Mouse (Mus musculus) cerebral cortex, adult 2 months (tissue): ENCODE measurements around the gene Crybb1.

Experiments
- WGBS: fragments of 180-500 bp; shearing (Covaris S2); methylation state at CpG from one replicate; pipeline ENCODE4 v1.1.7; 2018; 5-methylcytosine and 5-hydroxymethylcytosine counted together

Crybb1 gene

GRCm38 (mm10) chr5:112266011-112266777, 10.6 kb downstream of the Crybb1 start:
- WGBS: 75% methylated on average over 9 of the region's 9 CpGs

GRCm38 (mm10) chr5:112270764-112271541, 15.3 kb downstream of the Crybb1 start:
- 34% methylated on average over 24 of the region's 24 CpGs for WGBS

- WGBS: 86% methylated on average over 2 of the region's 2 CpGs
Observed at GRCm38 (mm10) chr5:112272934-112273333, 17.3 kb downstream of the Crybb1 start.

DNA sequence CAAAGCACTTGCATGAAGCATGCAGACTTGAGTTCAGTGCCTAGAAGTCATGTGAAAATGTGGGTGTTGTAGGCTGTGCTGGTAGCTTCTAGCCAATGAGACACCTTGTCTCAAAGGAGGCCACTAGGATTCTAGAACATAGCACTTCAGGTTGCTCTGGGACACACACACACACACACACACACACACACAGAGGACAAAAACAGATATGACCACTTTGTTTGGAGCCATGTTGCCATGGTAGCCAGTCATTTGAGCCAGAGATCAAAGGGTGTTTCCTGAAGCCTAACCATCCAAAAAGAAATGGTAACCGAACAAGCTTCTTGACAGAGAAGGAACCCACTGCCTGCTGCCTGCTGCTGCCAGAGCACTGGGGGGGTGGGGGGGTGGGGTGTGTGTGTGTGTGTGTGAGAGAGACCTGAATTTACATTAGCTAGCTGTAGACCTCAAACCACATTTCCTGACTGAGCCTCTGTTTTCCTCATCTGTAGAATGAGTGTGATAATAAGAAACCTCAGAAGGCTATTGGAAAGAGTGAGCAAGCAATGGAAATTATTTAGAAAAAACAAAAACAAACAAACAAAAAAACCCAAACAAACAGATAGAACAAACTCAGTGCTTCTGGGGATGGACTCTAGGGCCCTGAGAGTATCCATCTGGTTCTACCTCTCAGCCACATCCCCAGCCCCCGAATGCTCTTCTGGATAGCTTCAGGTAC, 18.3 kb downstream of the Crybb1 start:
- 70% methylated on average over 2 of the region's 2 CpGs for WGBS

- WGBS: 46% methylated on average over 4 of the region's 4 CpGs
Observed at GRCm38 (mm10) chr5:112275021-112275804, 19.6 kb downstream of the Crybb1 start.

DNA sequence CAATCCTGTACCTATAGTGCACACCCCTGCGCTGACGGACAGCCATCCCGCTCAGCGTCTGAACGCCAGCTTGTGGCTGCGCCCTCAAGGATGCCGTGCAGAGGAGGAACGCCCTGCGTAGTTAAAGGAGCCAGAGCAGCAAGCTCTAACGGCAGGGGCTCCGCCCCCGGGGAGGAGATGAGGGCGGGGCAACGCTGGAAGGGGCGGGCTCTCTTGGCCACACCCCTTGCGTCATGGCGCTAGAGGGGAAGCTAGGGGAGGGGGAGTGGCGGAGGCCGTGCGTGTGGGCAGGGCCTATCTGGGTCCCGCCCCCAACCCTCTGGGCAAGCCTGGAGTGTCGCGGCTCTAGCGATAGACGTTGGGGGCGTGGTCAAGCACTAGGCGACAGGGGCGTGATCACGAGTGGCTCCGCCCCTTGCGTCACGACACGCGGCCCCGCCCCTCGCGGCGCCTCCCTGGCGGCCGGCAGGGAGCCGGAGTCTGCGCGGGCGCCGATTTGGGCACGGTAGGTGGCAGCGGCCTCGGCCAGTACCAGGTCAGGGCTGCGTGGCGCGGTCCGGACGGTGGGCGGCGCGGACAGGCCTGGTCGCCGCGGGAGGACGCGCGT, 20.8 kb downstream of the Crybb1 start, which contains the start of gene Tpst2:
Tpst2 (plus strand) TSS at position 425 of the 607 bp plus-strand sequence.
- under 1% methylated on average over 62 of the region's 62 CpGs for WGBS

DNA sequence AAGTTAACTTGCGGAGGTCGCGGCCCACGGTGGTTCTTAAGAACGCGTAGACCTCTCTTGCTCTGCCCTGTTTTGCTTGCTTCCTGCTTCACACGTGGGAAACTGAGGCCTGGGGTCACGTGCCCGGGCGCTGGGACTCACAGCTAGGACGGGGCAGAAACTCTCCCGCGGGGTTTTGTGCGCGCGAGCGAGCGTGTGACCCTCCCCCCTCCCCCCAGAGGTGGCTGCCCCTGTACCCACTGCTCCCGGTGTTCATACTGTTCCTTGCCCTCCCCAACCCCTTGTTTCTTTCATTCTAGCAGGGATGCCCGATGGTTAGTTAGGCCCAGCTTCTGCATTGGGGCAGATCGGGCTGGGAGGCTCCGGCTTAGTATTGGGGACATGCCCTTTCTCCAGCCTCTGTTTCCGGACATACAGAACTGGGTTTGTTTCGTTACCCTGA, 21.3 kb downstream of the Crybb1 start:
- under 1% methylated on average over 24 of the region's 24 CpGs for WGBS

DNA sequence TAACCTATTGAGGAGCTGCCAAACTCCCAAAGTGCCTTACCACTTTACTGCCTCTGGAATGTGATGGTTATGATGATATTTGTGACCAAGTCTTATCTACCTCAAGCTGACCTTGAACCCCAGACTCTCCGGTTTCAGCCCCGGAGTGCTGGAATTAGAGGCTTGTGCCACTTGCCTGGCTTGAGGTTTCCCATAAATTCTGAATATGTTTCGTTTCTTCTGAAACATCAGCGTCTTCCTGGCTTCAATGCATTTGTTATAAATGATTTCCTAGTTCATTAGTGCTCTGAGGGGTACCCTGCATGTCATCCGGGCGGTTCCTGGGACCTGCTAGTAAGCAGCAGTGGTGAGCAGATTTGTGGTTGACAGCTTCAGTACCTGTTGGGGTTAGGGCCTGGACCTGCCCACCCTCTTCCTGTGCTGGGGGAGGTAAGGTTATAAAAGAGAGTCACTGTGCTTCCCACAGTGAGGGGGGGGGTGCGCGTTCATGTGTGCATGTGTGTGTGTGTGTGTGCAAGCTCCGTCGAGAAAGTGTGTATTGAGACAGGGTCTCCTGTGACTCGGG, 22.4 kb downstream of the Crybb1 start:
- 79% methylated on average over 11 of the region's 11 CpGs for WGBS

DNA sequence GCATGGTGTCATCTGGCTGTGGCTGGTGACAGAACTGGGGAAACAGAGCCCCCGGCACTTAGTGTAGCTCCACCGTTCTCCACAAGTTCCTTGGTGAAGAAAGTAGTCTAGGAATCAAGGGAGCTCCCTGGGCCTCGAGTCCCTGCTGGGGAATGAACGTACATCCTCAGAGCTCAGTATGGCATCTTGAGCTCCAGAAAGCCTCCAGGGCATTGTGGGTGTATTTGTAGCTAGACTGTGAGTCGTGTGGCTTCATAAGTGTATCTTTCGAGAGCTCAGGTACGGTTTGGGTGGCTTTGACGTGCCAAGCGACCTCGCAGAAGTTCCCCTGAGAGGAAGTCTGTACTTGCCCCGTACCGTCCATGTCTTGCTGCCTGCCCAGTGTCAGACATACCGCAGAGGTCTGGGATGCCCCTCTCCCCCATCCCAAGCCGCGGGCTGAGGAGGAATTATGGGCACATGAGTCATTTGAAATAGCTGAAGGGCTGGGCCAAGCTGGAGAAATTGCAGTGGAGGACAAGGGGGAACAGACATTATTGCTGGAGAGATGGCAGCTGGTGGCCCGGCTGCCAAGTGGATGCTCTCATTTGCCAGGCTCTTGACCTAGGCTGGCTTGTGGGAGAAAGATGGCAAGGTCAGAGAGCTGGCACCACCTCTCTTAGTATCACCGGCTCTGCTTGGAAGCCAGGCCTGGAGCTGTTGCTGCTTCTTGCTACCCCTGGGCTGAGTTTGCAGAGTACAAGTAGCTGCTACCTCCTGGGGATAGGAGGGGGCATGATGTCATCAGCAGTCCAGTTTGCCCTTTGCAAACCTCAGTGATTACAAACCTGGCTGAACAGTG, 23.8 kb downstream of the Crybb1 start:
- 61% methylated on average over 17 of the region's 17 CpGs for WGBS

DNA sequence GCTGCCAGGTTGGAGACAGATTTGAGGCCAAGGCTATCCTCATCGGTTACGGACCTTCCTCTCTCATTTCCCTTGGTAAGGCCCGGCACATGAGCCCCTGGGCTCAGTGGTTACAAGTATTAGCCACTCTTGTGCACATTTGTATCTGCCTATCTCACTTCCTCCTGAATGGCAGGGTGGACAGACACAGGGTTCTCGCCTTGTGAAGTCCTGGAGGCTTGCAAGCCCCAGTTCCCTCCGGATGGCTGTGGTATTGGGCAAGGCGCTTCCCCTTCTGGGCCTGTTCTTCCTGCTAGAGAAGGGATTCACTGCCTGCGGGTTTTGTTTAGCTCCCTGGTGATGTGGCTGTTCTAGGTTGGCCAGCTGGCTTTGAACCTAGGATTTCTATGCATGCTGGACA, 24.5 kb downstream of the Crybb1 start:
- 70% methylated on average over 7 of the region's 7 CpGs for WGBS

- WGBS: 64% methylated on average over 15 of the region's 15 CpGs
Observed at GRCm38 (mm10) chr5:112280863-112281660, 25.4 kb downstream of the Crybb1 start.

- 77% methylated on average over 4 of the region's 4 CpGs for WGBS
Observed at GRCm38 (mm10) chr5:112281676-112282075, 26.1 kb downstream of the Crybb1 start.

DNA sequence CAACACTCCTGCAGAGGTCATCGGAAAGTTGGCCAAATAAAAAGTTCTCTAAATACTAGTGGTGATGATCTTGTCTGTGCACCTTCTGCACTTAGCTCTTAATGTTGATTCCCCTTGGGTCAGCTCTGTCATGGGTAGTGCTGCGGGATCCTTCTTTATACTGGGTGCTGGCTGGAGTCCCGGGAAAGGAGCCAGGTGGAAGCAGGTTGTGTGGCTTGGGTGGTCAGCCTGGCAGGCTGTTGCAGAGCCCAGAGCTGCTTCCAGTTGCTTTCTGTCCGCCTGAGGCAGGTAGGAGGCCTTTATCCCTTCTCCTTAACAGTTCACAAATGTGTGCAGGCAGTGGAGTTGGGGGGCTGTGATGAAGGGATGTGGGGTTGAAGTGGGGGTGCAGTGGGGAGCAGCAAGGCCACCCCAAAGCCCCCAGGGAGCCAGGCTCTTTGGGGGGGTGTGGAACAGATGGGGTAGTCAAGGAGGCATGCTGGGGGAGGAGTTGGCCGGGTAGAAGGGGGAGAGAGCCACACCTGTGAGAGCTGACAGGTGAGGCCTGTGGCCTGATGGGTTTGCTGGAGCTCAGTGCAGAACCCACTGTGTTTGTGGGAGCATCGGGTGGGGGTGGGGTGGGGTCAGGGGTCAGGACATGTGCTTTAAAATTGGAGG, 26.6 kb downstream of the Crybb1 start:
- 70% methylated on average over 6 of the region's 6 CpGs for WGBS

DNA sequence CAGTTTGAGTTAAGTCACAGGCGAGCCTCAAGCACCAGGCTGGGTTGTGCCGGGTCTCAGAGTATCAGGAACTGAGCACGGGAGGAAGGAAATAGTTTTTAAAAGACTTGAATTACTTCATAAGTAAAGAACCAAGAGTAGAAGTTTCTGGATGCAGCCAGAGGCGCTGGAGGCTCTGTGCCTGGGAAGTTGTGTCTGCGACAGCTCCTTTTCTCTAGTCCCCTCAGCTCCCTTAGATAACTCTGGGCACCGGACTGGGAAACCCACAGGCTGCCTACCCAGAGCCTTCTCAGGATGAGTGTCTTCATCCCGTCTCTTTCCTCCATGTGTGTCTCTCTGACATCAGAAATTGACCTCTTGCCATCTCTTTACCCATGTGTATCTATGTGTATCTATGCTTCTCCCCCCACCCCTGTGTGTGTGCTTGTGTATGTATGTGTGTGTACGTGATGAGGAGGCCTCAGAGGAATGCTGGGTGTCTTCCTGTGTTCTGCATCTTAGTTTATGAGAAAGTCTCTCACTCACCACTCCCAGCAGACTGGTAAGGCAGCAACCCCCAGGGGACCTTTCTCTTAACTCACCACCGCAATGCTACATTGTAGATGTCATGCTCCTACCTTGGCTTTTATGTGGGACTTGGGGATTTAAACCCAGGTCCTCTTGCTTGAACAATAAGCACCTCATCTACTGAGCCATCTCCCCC, 27.3 kb downstream of the Crybb1 start:
- WGBS: 72% methylated on average over 9 of the region's 9 CpGs

DNA sequence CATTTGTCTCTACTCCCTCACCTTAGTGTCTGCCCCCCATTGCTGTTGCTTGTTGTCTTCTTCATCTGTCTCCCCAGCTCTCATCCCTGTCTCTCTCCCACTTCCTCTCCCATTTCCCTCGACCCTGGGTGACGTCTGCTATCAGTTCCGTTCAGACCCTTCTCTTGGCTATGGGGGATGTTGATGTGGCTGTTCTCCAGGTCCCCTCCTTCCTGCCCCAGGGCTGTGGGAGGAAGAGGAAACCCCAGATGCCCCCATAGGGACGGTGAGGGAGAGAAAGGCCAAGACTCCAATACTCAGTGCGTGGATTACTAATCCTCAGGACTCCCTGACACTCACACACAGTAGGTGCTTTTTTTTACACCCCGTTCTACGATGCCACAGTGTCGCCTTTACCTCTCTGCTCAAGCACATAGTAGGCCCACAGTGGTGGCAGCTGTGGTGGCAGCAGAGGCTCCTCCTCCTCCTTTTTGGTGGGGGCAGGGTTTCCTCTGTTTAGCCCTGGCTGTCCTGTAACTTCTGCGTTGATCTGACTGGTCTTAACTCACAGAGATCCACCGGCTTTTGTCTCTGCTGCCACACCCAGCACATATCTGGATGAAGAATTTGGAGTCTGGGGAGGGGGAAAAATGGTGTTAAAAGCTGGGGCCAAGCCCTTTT, 28.1 kb downstream of the Crybb1 start:
- 67% methylated on average over 10 of the region's 10 CpGs for WGBS

DNA sequence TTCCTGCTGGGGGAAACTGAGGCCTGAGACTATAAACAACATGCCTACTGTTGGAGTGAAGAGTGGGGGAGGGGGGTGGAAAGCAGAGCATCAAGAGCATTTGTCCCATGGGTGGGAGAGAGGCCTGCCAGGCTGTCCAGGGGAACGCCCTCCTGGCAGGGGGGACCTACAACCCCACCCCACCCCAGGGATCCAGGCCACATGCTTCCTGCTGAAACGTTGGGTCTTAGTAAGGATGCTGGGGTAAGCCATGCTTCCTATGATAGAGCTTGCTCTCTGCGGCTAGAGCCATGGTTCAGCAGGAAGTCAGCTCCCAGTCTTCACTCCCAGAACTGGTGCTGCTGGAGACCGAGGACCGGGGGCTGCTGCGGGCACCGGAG, 28.6 kb downstream of the Crybb1 start:
- WGBS: 63% methylated on average over 7 of the region's 7 CpGs

DNA sequence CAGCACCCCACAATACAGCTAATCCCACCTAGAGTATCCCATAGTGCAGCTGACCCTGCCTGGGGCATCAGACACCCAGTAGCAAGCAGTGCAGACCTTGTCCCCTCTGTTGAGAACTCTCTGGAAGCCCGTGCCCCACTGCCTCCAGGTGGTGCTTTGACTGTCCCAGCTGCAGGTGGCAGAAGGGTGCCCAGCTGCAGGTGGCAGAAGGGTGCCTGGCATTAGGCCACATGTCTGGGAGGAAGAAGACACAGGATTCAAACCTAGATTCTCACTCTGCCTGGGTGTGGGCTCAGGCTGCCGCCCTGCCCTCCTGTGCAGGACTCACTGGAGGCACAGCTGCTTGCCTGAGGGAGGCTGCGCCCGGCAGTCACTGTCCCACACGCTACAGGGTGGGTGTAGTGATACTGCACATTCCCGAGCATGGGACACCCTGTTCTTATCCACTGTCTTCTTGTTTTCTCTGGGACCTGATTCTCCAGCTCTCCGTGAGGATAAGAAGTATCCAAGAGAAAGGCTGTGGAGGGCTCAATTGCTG, 30.0 kb downstream of the Crybb1 start:
- WGBS: 71% methylated on average over 7 of the region's 7 CpGs
